Mouse (Mus musculus) brain, adult 2 months (tissue): ENCODE measurements around the gene Tanc1.

Source experiments
- DNase-seq: peaks from one replicate; pipeline ENCODE4 v3.0.0; 2011; ENCODE audit warnings: low read depth, low spot score

Tanc1 gene

GRCm38 (mm10) chr2:59881831-59882741 lies 270.2 kb downstream of the Tanc1 start, which contains the start of gene Wdsub1:
Gene Wdsub1 (minus strand): TSS chr2:59882591.
- DNase-seq = peak; percentile 95

- no peak for DNase-seq
Observed at GRCm38 (mm10) chr2:59882742-59883281, 271.0 kb downstream of the Tanc1 start.

GRCm38 (mm10) chr2:59889699-59890098 lies 277.9 kb downstream of the Tanc1 start:
- no peak for DNase-seq
